ENCODE assay signal across 8 mouse cellular contexts in the genomic region with DNA sequence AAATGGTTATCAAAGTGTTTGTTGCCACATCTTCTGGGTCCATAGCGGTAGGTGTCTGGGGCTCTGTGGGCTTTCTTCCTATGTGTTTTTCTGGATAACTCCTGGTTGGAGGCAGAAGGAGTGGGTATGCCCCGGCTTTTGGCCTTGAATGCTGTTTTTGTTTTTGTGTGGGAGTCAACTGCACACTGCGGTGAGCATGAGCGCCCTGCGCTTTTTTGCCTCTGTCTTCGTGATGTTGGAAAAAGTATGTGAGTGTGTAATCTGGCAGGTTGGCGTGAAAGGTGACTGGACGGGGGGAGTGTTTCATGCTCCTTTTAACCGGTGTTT. TPM values are rescaled to one million over a fixed set of nuclear protein-coding genes. Genes with fewer than 3 reads are reported as not detected.
DNase-seq lines count a peak whose midpoint lies in the region; ATAC-seq and TF ChIP-seq lines count a peak whose summit lies in the region.

No protein-coding gene starts in this region.

- no peaks in the 10 kb centered on the region for H3K9me3 ChIP-seq in limb, embryonic 10.5 days (replicated peaks)
- H3K9me3 ChIP-seq in neural tube, embryonic 13.5 days = no peaks in the 10 kb centered on the region

- H3K4me1 ChIP-seq in embryonic fibroblast, embryonic 13.5 days (ENCODE audit: control insufficient read depth, insufficient read depth, low read length) = peaks cover 2% of the 10 kb centered on the region; the same call in 1 of the 2 replicates
- peaks cover 21% of the 10 kb centered on the region for H3K4me1 ChIP-seq in limb, embryonic 10.5 days
- peaks cover 16% of the 10 kb centered on the region for H3K4me1 ChIP-seq in neural tube, embryonic 13.5 days (replicated peaks)

- H3K9ac ChIP-seq in neural tube, embryonic 13.5 days = peak overlapping the region; percentile 50

- no peak for TF ChIP-seq CTCF in layer of hippocampus, adult 2 months (conservative IDR thresholded peaks at IDR 0.05)
- no peak for TF ChIP-seq CTCF in embryonic fibroblast, embryonic 13.5 days (IDR thresholded peaks at IDR 0.05; ENCODE audit: borderline replicate concordance, insufficient read depth, low read length)

- H3K4me3 ChIP-seq in layer of hippocampus, adult 2 months = peak overlapping the region; percentile 52
- peak overlapping the region; percentile 9; the same call in 1 of the 2 replicates for H3K4me3 ChIP-seq in embryonic fibroblast, embryonic 13.5 days (ENCODE audit: insufficient read depth, low read length)
- H3K4me3 ChIP-seq in limb, embryonic 10.5 days = peak overlapping the region; percentile 42
- peak overlapping the region; percentile 29 for H3K4me3 ChIP-seq in neural tube, embryonic 13.5 days

- H3K36me3 ChIP-seq in limb, embryonic 10.5 days = no peaks in the 10 kb centered on the region
- no peaks in the 10 kb centered on the region for H3K36me3 ChIP-seq in neural tube, embryonic 13.5 days

- WGBS in limb, embryonic 10.5 days = 39% methylated on average over 9 of the region's 9 CpGs
- 38% methylated on average over 9 of the region's 9 CpGs for WGBS in neural tube, embryonic 13.5 days

- peak overlapping the region; percentile 50; the same call in 1 of the 2 replicates for H3K27ac ChIP-seq in layer of hippocampus, adult 2 months
- no peak overlapping the region; the same call in 1 of the 2 replicates for H3K27ac ChIP-seq in embryonic fibroblast, embryonic 13.5 days (ENCODE audit: insufficient read depth, low read length)
- no peak overlapping the region for H3K27ac ChIP-seq in limb, embryonic 10.5 days
- H3K27ac ChIP-seq in neural tube, embryonic 13.5 days (replicated peaks) = no peak overlapping the region

- DNase-seq in layer of hippocampus, adult 2 months (ENCODE audit: low spot score in 2 of 2) = no peak
- no peak for DNase-seq in layer of hippocampus, postnatal 36 days
- no peak for DNase-seq in limb, embryonic 10.5 days (ENCODE audit: low spot score)
- no peak for DNase-seq in layer of hippocampus, postnatal 25 days (ENCODE audit: extremely low spot score in 1 of 2, low spot score in 1 of 2)
- no peak for DNase-seq in ovary, postnatal 10 days (ENCODE audit: low spot score)
- no peak for DNase-seq in thymus, postnatal 36 days

- H3K4me2 ChIP-seq in neural tube, embryonic 13.5 days = peak overlapping the region; percentile 63

- TF ChIP-seq POLR2A in embryonic fibroblast, embryonic 13.5 days (IDR thresholded peaks at IDR 0.05; ENCODE audit: low read depth, low read length) = no peak

- ATAC-seq in neural tube, embryonic 13.5 days (ENCODE audit: low read depth) = peak; percentile 53; the same call in 1 of the 2 replicates

- H3K27me3 ChIP-seq in limb, embryonic 10.5 days (ENCODE audit: low read depth, poor library complexity, severe bottlenecking) = no peaks in the 10 kb centered on the region
- H3K27me3 ChIP-seq in neural tube, embryonic 13.5 days = no peaks in the 10 kb centered on the region

RNA-seq across cellular contexts. Expression of a gene that starts 0.4 kb away (rescaled TPM):
- 1 to 10 TPM; 2.1 to 3.3 TPM for total RNA-seq in layer of hippocampus, adult 2 months (2021)
- total RNA-seq in layer of hippocampus, postnatal 36 days (2021) = 1 to 10 TPM; 2.2 to 2.9 TPM
- 6.3 and 6.9 TPM in 2 replicates for polyA plus RNA-seq in embryonic fibroblast, embryonic 13.5 days (2011; ENCODE audit: insufficient read length, low read depth, missing spikeins)
- polyA plus RNA-seq in limb, embryonic 10.5 days (2016; fragmentation: Nextera tagmentation; extraction: Ambion mirVana) = 1.1 and 1.3 TPM in 2 replicates
- polyA plus RNA-seq in neural tube, embryonic 13.5 days (2015; fragmentation: Nextera tagmentation; extraction: Ambion mirVana) = 3.0 and 4.6 TPM in 2 replicates
- 1 to 10 TPM; 2.3 to 2.7 TPM for total RNA-seq in layer of hippocampus, postnatal 25 days (2021)

RNA-seq across cellular contexts. Expression of a gene that starts 8.6 kb away (rescaled TPM):
- total RNA-seq in layer of hippocampus, adult 2 months (2021) = 1 to 10 TPM; 2.4 to 2.7 TPM
- total RNA-seq in layer of hippocampus, postnatal 36 days (2021) = 1 to 10 TPM; 1.6 to 1.7 TPM
- polyA plus RNA-seq in embryonic fibroblast, embryonic 13.5 days (2011; ENCODE audit: insufficient read length, low read depth, missing spikeins) = 1.1 and 1.4 TPM in 2 replicates
- polyA plus RNA-seq in limb, embryonic 10.5 days (2016; fragmentation: Nextera tagmentation; extraction: Ambion mirVana) = 0.70 and 0.73 TPM in 2 replicates
- polyA plus RNA-seq in neural tube, embryonic 13.5 days (2015; fragmentation: Nextera tagmentation; extraction: Ambion mirVana) = 1.6 TPM in 2 replicates
- total RNA-seq in layer of hippocampus, postnatal 25 days (2021) = 1 to 10 TPM; 1.5 to 2.3 TPM

RNA-seq across cellular contexts. Expression of a gene that starts 34.9 kb away (rescaled TPM):
- total RNA-seq in layer of hippocampus, adult 2 months (2021) = 10 to 100 TPM; 54.5 to 57.4 TPM
- total RNA-seq in layer of hippocampus, postnatal 36 days (2021) = 10 to 100 TPM; 48.7 to 57.1 TPM
- not detected in 2 replicates for polyA plus RNA-seq in embryonic fibroblast, embryonic 13.5 days (2011; ENCODE audit: insufficient read length, low read depth, missing spikeins)
- polyA plus RNA-seq in limb, embryonic 10.5 days (2016; fragmentation: Nextera tagmentation; extraction: Ambion mirVana) = 0.16 TPM in 1 of 2 replicates, not detected in the other
- 2.3 and 3.0 TPM in 2 replicates for polyA plus RNA-seq in neural tube, embryonic 13.5 days (2015; fragmentation: Nextera tagmentation; extraction: Ambion mirVana)
- total RNA-seq in layer of hippocampus, postnatal 25 days (2021) = 10 to 100 TPM; 35.7 to 47.2 TPM

RNA-seq across cellular contexts. Expression of a gene that starts 55.5 kb away (rescaled TPM):
- 10 to 100 TPM; 66.8 to 69.8 TPM for total RNA-seq in layer of hippocampus, adult 2 months (2021)
- 10 to 100 TPM; 70.8 to 73.3 TPM for total RNA-seq in layer of hippocampus, postnatal 36 days (2021)
- 28.5 and 35.2 TPM in 2 replicates for polyA plus RNA-seq in embryonic fibroblast, embryonic 13.5 days (2011; ENCODE audit: insufficient read length, low read depth, missing spikeins)
- polyA plus RNA-seq in limb, embryonic 10.5 days (2016; fragmentation: Nextera tagmentation; extraction: Ambion mirVana) = 78.2 and 79.6 TPM in 2 replicates
- polyA plus RNA-seq in neural tube, embryonic 13.5 days (2015; fragmentation: Nextera tagmentation; extraction: Ambion mirVana) = 157 and 162 TPM in 2 replicates
- total RNA-seq in layer of hippocampus, postnatal 25 days (2021) = 10 to 100 TPM; 58.1 to 75.6 TPM
